Mouse (Mus musculus) T-helper 2 cell (primary cell): ENCODE results near the gene Olfr1066.
"Not testable (repeated sequence)": the region's sequence is repeated elsewhere in the genome, so short reads cannot be mapped to it uniquely, and the experiment has no call there.

Experiments used
- in situ Hi-C: fragments of 300-600 bp; cut with MboI, MseI; formaldehyde crosslinking; loops from one replicate; pipeline ENCODE4 v1.15.1; 2025; ENCODE audit warnings: high pct_unique_total_duplicates

Gene Olfr1066

DNA sequence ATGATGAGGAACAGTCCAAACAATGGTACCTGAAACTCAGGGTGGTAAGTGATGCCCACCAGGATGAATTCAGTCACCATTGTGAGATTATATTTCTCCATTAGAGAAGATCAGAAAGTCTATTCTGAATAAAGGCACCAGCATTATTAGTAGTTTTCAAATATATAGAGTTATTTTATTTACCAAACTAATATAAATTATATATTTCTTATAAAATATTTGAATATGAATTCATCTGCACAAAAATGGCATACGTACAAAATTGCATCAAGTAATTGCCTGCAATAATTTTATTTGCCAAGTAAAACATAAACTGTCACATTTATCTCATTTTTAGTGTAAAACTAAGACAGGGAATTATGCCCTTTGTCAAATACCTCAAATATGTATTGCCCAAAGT lies at the start of gene Olfr1066:
TSS of gene Olfr1066 (minus strand) at position 101 of the 400 bp plus-strand sequence.
- in situ Hi-C loops = no loop called here

DNA sequence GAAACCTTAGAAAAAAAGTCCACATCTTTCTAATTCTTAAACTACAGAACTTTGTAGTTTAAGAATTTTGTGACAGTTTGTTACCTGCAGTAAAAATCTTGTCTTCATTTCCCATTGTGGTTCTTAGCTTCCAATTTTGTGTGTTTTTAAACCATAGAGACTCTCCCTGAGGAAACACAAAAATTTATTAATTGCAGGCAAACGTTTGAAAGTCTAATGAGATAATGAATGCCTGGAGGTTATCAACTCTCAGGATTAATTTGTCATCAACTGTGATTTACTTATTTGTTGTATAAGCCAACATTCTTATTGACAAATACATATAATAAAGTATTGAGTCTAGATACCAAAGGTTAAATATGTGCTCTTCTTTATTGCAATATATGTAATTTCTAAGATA lies 31.2 kb upstream of the Olfr1066 start, which contains the start of gene Olfr228:
TSS of gene Olfr228 (minus strand) at position 101 of the 400 bp plus-strand sequence.
- in situ Hi-C loops = loop anchor here (10.0 kb wide), 1 partner anchor 1498 kb away; no protein-coding TSS in a partner anchor

DNA sequence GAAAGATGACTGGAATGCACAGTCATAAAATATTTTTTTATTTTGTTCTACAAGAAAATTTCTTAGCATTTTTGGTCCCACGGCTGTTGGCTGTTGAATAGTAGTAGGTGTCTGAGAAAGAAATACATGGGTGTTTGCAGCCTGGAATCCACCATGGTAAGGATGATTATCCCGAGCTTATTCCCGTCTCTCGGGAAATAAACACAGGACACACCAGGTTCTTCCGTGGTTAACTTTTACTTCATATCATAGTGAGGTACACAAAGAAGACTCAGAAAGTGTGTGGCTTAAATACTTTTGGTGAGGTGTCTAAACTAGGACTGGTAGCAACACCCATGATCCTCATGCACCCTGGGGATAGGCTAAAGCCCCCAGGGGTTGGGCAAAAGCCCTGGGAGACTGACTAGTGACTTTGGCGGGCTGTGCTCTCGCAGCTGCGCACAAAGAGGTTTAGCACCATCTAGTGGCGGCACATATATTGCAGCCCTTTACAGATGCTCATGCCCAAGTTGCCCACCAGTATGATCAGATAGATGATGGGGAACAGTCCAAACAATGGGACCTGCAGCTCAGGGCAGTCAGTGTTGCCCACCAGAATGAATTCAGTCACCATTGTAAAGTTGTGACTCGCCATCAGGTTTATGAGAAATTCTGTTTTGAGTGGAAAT lies 8.5 kb upstream of the Olfr1066 start:
- in situ Hi-C loops = loop anchor here (5.0 kb wide), 1 partner anchor 732 kb away; no protein-coding TSS in a partner anchor

DNA sequence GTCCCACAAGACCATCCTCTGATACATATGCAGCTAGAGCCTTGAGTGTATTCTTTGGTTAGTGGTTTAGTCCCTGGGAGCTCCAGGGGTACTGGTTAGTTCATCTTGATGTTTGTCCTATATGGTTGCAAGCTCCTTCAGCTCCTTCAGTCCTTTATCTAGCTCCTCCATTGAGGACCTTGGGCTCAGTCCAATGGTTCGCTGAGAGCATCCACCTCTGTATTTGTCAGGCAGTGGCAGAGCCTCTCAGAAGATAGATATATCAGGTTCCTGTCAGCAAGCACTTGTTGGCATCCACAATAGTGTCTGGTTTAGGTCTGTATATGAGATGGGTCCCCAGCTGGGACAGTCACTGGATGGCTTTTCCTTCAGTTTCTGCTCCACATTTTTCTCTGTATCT lies 4.4 kb upstream of the Olfr1066 start:
- in situ Hi-C loops = no loop called here

DNA sequence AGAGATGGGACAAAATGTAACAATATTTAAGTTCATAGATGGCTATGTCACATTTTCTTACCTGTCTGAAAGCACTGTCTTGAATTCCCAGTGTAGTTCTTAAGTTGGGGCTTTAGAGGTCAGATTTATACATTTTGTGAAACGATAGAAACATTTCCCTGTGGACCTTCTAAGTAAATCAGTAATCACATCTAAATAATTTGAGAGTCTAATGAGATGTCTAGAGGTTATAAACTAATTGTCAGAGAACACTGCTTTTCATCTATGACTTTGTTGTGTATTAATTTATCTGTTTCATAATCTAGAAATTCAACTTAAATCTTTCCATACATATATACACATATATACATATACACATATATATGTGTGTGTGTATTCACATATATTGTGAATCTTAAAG lies 5.6 kb downstream of the Olfr1066 start, which contains the start of gene Olfr1065:
TSS of gene Olfr1065 (minus strand) at position 101 of the 400 bp plus-strand sequence.
- in situ Hi-C loops = not testable (repeated sequence)

DNA sequence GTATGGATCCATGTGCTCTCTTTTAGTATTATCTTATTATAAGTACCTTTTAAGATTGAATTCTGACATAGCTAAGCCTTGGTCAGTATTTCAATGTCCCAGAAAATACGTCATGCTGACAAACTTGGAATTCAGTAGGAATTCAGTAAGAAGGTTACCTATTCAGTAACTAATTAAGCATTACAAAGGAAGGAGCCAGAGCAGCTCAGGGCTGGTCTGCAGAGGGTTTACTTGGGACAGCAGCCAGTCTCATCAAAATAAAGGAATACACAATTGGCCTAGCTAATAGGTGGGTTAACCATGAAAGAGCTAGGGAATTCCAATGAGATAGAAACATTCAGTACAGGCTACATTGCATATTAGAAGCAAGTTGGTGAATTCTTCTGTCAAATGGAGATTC lies 14.0 kb downstream of the Olfr1066 start:
- in situ Hi-C loops = not testable (repeated sequence)

DNA sequence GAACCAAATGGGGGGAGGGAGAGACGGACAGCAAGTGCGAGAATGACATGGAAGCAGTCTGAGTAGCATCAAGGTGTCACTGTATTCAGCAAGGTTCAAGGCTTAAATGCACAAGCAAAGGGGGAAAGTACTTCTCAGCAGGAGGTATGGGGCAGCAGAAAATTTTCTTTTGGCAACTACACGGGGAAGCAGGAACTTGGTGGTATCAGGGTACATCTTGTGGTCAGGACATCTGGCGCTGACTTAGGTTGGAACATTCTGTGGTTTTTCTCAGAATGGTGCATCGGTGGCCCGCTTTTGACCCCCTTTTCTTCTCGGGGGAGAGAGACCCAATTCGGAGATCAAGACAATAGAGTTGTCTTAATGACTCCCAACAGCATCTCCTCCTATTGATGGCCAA lies 27.6 kb downstream of the Olfr1066 start:
- in situ Hi-C loops = not testable (repeated sequence)

DNA sequence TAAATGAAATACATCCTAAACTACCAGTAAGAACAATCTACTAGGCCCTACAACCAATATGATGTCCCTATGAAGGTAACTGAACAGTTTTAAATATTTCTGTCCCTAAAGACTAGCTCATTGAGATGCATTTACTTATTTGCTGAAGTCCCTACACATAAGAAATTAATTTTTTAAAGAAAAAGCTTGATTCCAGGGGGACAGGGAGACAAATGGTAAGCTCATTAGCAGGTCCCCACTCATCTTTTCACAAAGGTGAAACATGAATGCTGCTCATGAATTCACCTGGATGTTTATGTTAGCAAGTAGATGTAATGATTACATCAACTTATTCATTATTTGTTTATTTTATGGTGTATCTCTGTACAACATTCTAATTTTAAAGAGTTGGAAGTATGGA lies 29.4 kb downstream of the Olfr1066 start, which contains the start of gene Olfr1062:
TSS of gene Olfr1062 (minus strand) at position 101 of the 400 bp plus-strand sequence.
- in situ Hi-C loops = not testable (repeated sequence)

DNA sequence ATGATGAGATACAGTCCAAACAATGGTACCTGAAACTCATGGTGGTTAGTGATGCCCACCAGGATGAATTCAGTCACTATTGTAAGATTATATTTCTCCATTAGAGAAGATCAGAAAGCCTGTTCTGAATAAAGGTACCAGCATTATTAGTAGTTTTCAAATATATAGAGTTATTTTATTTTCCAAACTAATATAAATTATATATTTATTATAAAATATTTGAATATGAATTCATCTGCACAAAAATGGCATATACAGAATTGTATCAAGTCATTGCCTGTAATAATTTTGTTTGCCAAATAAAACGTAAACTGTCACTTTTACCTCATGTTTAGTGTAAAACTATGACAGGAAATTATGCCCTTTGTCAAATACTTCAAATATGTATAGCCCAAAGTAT lies 42.1 kb downstream of the Olfr1066 start, which contains the start of gene Olfr1061:
TSS of gene Olfr1061 (minus strand) at position 101 of the 400 bp plus-strand sequence.
- in situ Hi-C loops = no loop called here
